ENCODE assay signal across 16 mouse cellular contexts in genomic region chr9:48516615-48517371, GRCm38 (mm10). TPM values are rescaled to one million over a fixed set of nuclear protein-coding genes. Genes with fewer than 3 reads are reported as not detected.
DNase-seq lines count a peak whose midpoint lies in the region; ATAC-seq and TF ChIP-seq lines count a peak whose summit lies in the region.
"Had no signal": no experiment of that assay in that cellular context is flagged by ENCODE, and none has a peak within 500 bp of the region (broad histone marks: within the 10 kb centered on the region; RNA-seq: fewer than 3 reads in every experiment).

No protein-coding gene starts in this region.

- H3K4me2 ChIP-seq in hindbrain, embryonic 12.5 days (replicated peaks): 0 out of 2 replicates have a peak overlapping the region, but pooled peaks have one; percentile 25
- no peak overlapping the region for H3K4me2 ChIP-seq in hindbrain, embryonic 11.5 days (replicated peaks; ENCODE audit: low read depth, low read length)
- peak overlapping the region; percentile 36; the same call in 1 of the 2 replicates for H3K4me2 ChIP-seq in embryonic facial prominence, embryonic 14.5 days (ENCODE audit: low read depth, low read length)
- peak overlapping the region; percentile 50 for H3K4me2 ChIP-seq in forebrain, postnatal 0 days (ENCODE audit: low read depth)
- H3K4me2 ChIP-seq in midbrain, postnatal 0 days (ENCODE audit: low read depth, low read length, poor library complexity, severe bottlenecking): peak overlapping the region; percentile 34; the same call in 1 of the 2 replicates
- H3K4me2 ChIP-seq: liver, embryonic 15.5 days had no signal

- H3K4me1 ChIP-seq in hindbrain, embryonic 12.5 days: no peaks in the 10 kb centered on the region
- no peaks in the 10 kb centered on the region for H3K4me1 ChIP-seq in hindbrain, embryonic 11.5 days (replicated peaks; ENCODE audit: control insufficient read depth, insufficient read depth, low read length)
- peaks cover 19% of the 10 kb centered on the region; the same call in 1 of the 2 replicates for H3K4me1 ChIP-seq in embryonic facial prominence, embryonic 14.5 days (ENCODE audit: control insufficient read depth, insufficient read depth, low read length)
- peaks cover 3% of the 10 kb centered on the region; the same call in 1 of the 2 replicates for H3K4me1 ChIP-seq in forebrain, postnatal 0 days (ENCODE audit: insufficient read depth)
- H3K4me1 ChIP-seq in midbrain, postnatal 0 days (ENCODE audit: insufficient read depth, low read length): no peaks in the 10 kb centered on the region
- H3K4me1 ChIP-seq: liver, embryonic 15.5 days had no signal

- no peak overlapping the region for H3K9ac ChIP-seq in hindbrain, embryonic 12.5 days
- no peak overlapping the region for H3K9ac ChIP-seq in hindbrain, embryonic 11.5 days (ENCODE audit: low read depth, low read length)
- 0 out of 2 replicates have a peak overlapping the region, but pooled peaks have one; percentile 19 for H3K9ac ChIP-seq in embryonic facial prominence, embryonic 14.5 days (ENCODE audit: low read depth, low read length)
- H3K9ac ChIP-seq in forebrain, postnatal 0 days: peak overlapping the region; percentile 47
- H3K9ac ChIP-seq in midbrain, postnatal 0 days (replicated peaks; ENCODE audit: low read length, poor library complexity, severe bottlenecking): peak overlapping the region; percentile 46; the same call in 1 of the 2 replicates
- H3K9ac ChIP-seq: liver, embryonic 15.5 days had no signal

- H3K36me3 ChIP-seq in hindbrain, embryonic 12.5 days: no peaks in the 10 kb centered on the region
- H3K36me3 ChIP-seq in hindbrain, embryonic 11.5 days (ENCODE audit: control insufficient read depth, insufficient read depth, low read length): no peaks in the 10 kb centered on the region
- H3K36me3 ChIP-seq in embryonic facial prominence, embryonic 14.5 days (ENCODE audit: control insufficient read depth, insufficient read depth, low read length): no peaks in the 10 kb centered on the region
- no peaks in the 10 kb centered on the region for H3K36me3 ChIP-seq in forebrain, postnatal 0 days (ENCODE audit: insufficient read depth)
- H3K36me3 ChIP-seq in midbrain, postnatal 0 days (ENCODE audit: insufficient read depth, low read length): no peaks in the 10 kb centered on the region
- H3K36me3 ChIP-seq: liver, embryonic 15.5 days had no signal

- no peak overlapping the region for H3K4me3 ChIP-seq in hindbrain, embryonic 12.5 days
- no peak overlapping the region for H3K4me3 ChIP-seq in hindbrain, embryonic 11.5 days (ENCODE audit: low read depth, low read length)
- H3K4me3 ChIP-seq in embryonic facial prominence, embryonic 14.5 days (ENCODE audit: low read depth, low read length): no peak overlapping the region
- peak overlapping the region; percentile 28 for H3K4me3 ChIP-seq in forebrain, postnatal 0 days (ENCODE audit: low read depth, low read length)
- H3K4me3 ChIP-seq in midbrain, postnatal 0 days (ENCODE audit: low read depth, low read length): no peak overlapping the region
- H3K4me3 ChIP-seq: erythroblast, embryonic 14.5 days; liver, embryonic 15.5 days; megakaryocyte, embryonic 14.5 days had no signal

- H3K9me3 ChIP-seq in hindbrain, embryonic 12.5 days (replicated peaks): no peaks in the 10 kb centered on the region
- no peaks in the 10 kb centered on the region for H3K9me3 ChIP-seq in hindbrain, embryonic 11.5 days (ENCODE audit: control insufficient read depth, low read length)
- no peaks in the 10 kb centered on the region for H3K9me3 ChIP-seq in embryonic facial prominence, embryonic 14.5 days (ENCODE audit: control insufficient read depth, low read length)
- no peaks in the 10 kb centered on the region for H3K9me3 ChIP-seq in forebrain, postnatal 0 days (ENCODE audit: low read length)
- H3K9me3 ChIP-seq in midbrain, postnatal 0 days (ENCODE audit: low read length): no peaks in the 10 kb centered on the region
- H3K9me3 ChIP-seq: liver, embryonic 15.5 days; megakaryocyte, embryonic 14.5 days had no signal

- H3K27me3 ChIP-seq in hindbrain, embryonic 12.5 days: no peaks in the 10 kb centered on the region
- no peaks in the 10 kb centered on the region for H3K27me3 ChIP-seq in hindbrain, embryonic 11.5 days (ENCODE audit: control insufficient read depth, insufficient read depth, low read length)
- H3K27me3 ChIP-seq in embryonic facial prominence, embryonic 14.5 days (replicated peaks; ENCODE audit: control insufficient read depth, insufficient read depth, low read length): no peaks in the 10 kb centered on the region
- H3K27me3 ChIP-seq in forebrain, postnatal 0 days (ENCODE audit: insufficient read depth, low read length): no peaks in the 10 kb centered on the region
- no peaks in the 10 kb centered on the region for H3K27me3 ChIP-seq in midbrain, postnatal 0 days (ENCODE audit: insufficient read depth, low read length)
- H3K27me3 ChIP-seq: liver, embryonic 15.5 days; megakaryocyte, embryonic 14.5 days had no signal

- ATAC-seq in hindbrain, embryonic 12.5 days (ENCODE audit: low FRiP score): no peak
- ATAC-seq in hindbrain, embryonic 11.5 days (ENCODE audit: low FRiP score): no peak
- no peak for ATAC-seq in embryonic facial prominence, embryonic 14.5 days (ENCODE audit: low read depth)
- ATAC-seq in forebrain, postnatal 0 days: peak; percentile 47; the same call in 1 of the 2 replicates
- no peak for ATAC-seq in midbrain, postnatal 0 days (ENCODE audit: low FRiP score)

- DNase-seq in hindbrain, embryonic 11.5 days (ENCODE audit: low spot score): no peak
- DNase-seq in embryonic facial prominence, embryonic 14.5 days (ENCODE audit: low spot score): no peak
- peak; percentile 64 for DNase-seq in forebrain, postnatal 0 days
- peak; percentile 42 for DNase-seq in midbrain, postnatal 0 days (ENCODE audit: low spot score)
- DNase-seq in B cell, adult 2 months: no peak
- no peak for DNase-seq in adrenal gland, adult 18-20 months (ENCODE audit: low spot score in 2 of 2)
- no peak for DNase-seq in liver
- DNase-seq: cerebellum, adult 8-10 months; gastrocnemius, postnatal 14 days; heart, postnatal 14 days; kidney, adult 9 months; thymus, postnatal 4 days had no signal

- TF ChIP-seq CTCF in forebrain, postnatal 0 days (IDR thresholded peaks at IDR 0.05; ENCODE audit: low read depth): 0 out of 2 replicates have a peak, but pooled peaks have one; percentile 16
- no peak for TF ChIP-seq CTCF in midbrain, postnatal 0 days (IDR thresholded peaks at IDR 0.05)

- H3K27ac ChIP-seq in hindbrain, embryonic 12.5 days: peak overlapping the region; percentile 66
- no peak overlapping the region for H3K27ac ChIP-seq in hindbrain, embryonic 11.5 days (ENCODE audit: low read depth, low read length)
- no peak overlapping the region for H3K27ac ChIP-seq in embryonic facial prominence, embryonic 14.5 days (replicated peaks; ENCODE audit: low read depth, low read length)
- H3K27ac ChIP-seq in forebrain, postnatal 0 days (ENCODE audit: low read depth, low read length): peak overlapping the region; percentile 54; the same call in 1 of the 2 replicates
- 0 out of 2 replicates have a peak overlapping the region, but pooled peaks have one; percentile 18 for H3K27ac ChIP-seq in midbrain, postnatal 0 days (ENCODE audit: low read depth, low read length)
- H3K27ac ChIP-seq: liver, embryonic 15.5 days had no signal

- 84% methylated on average over 11 of the region's 11 CpGs for WGBS in hindbrain, embryonic 12.5 days
- 90% methylated on average over 11 of the region's 11 CpGs for WGBS in hindbrain, embryonic 11.5 days
- 63% methylated on average over 11 of the region's 11 CpGs for WGBS in embryonic facial prominence, embryonic 14.5 days
- 18% methylated on average over 11 of the region's 11 CpGs for WGBS in forebrain, postnatal 0 days
- WGBS in midbrain, postnatal 0 days: 58% methylated on average over 11 of the region's 11 CpGs

RNA-seq across cellular contexts. Expression of gene Gm5617, which starts 21.6 kb away (rescaled TPM):
- polyA plus RNA-seq in hindbrain, embryonic 12.5 days (2016; fragmentation: Nextera tagmentation; extraction: Ambion mirVana): 37.6 and 39.5 TPM in 2 replicates
- 34.5 and 35.2 TPM in 2 replicates for polyA plus RNA-seq in hindbrain, embryonic 11.5 days (2014; fragmentation: Nextera tagmentation; extraction: Ambion mirVana)
- polyA plus RNA-seq in embryonic facial prominence, embryonic 14.5 days (2014; fragmentation: Nextera tagmentation; extraction: Ambion mirVana): 31.5 and 37.9 TPM in 2 replicates
- total RNA-seq in forebrain, postnatal 0 days (2014; rRNA removed): 24.4 and 24.6 TPM in 2 replicates
- 23.3 and 30.7 TPM in 2 replicates for polyA plus RNA-seq in forebrain, postnatal 0 days (2015; fragmentation: Nextera tagmentation; extraction: Ambion mirVana)
- total RNA-seq in midbrain, postnatal 0 days (2014; rRNA removed): 13.4 and 19.0 TPM in 2 replicates
- polyA plus RNA-seq in midbrain, postnatal 0 days (2015; fragmentation: Nextera tagmentation; extraction: Ambion mirVana): 22.6 and 27.7 TPM in 2 replicates
- total RNA-seq in adrenal gland, adult 18-20 months (2021): 10 to 100 TPM; 43.0 to 45.3 TPM

RNA-seq across cellular contexts. Expression of gene Rbm7, which starts 21.7 kb away (rescaled TPM):
- polyA plus RNA-seq in hindbrain, embryonic 12.5 days (2016; fragmentation: Nextera tagmentation; extraction: Ambion mirVana): 100 and 101 TPM in 2 replicates
- 116 and 122 TPM in 2 replicates for polyA plus RNA-seq in hindbrain, embryonic 11.5 days (2014; fragmentation: Nextera tagmentation; extraction: Ambion mirVana)
- polyA plus RNA-seq in embryonic facial prominence, embryonic 14.5 days (2014; fragmentation: Nextera tagmentation; extraction: Ambion mirVana): 107 and 109 TPM in 2 replicates
- total RNA-seq in forebrain, postnatal 0 days (2014; rRNA removed): 70.9 and 74.4 TPM in 2 replicates
- 86.8 and 92.7 TPM in 2 replicates for polyA plus RNA-seq in forebrain, postnatal 0 days (2015; fragmentation: Nextera tagmentation; extraction: Ambion mirVana)
- total RNA-seq in midbrain, postnatal 0 days (2014; rRNA removed): 36.9 and 55.5 TPM in 2 replicates
- polyA plus RNA-seq in midbrain, postnatal 0 days (2015; fragmentation: Nextera tagmentation; extraction: Ambion mirVana): 70.8 and 71.2 TPM in 2 replicates
- 10 to 100 TPM; 71.5 to 78.9 TPM for total RNA-seq in adrenal gland, adult 18-20 months (2021)

RNA-seq across cellular contexts. Expression of gene Rexo2, which starts 36.4 kb away (rescaled TPM):
- polyA plus RNA-seq in hindbrain, embryonic 12.5 days (2016; fragmentation: Nextera tagmentation; extraction: Ambion mirVana): 81.3 and 85.6 TPM in 2 replicates
- polyA plus RNA-seq in hindbrain, embryonic 11.5 days (2014; fragmentation: Nextera tagmentation; extraction: Ambion mirVana): 80.3 and 88.0 TPM in 2 replicates
- 110 and 114 TPM in 2 replicates for polyA plus RNA-seq in embryonic facial prominence, embryonic 14.5 days (2014; fragmentation: Nextera tagmentation; extraction: Ambion mirVana)
- total RNA-seq in forebrain, postnatal 0 days (2014; rRNA removed): 61.2 and 83.9 TPM in 2 replicates
- 108 and 109 TPM in 2 replicates for polyA plus RNA-seq in forebrain, postnatal 0 days (2015; fragmentation: Nextera tagmentation; extraction: Ambion mirVana)
- 53.8 and 64.0 TPM in 2 replicates for total RNA-seq in midbrain, postnatal 0 days (2014; rRNA removed)
- 92.2 and 96.4 TPM in 2 replicates for polyA plus RNA-seq in midbrain, postnatal 0 days (2015; fragmentation: Nextera tagmentation; extraction: Ambion mirVana)
- total RNA-seq in adrenal gland, adult 18-20 months (2021): 100 to 1,000 TPM; 131 to 157 TPM

Comparison
In these comparisons a context has a peak if more than half of its experiments do, and no peak if none do; other contexts are left out.
1. H3K27ac ChIP-seq: peak in hindbrain, embryonic 12.5 days (single experiment), forebrain, postnatal 0 days (single experiment) and midbrain, postnatal 0 days (single experiment); none in hindbrain, embryonic 11.5 days (single experiment) and embryonic facial prominence, embryonic 14.5 days (single experiment).
2. H3K9ac ChIP-seq: peak in embryonic facial prominence, embryonic 14.5 days (single experiment), forebrain, postnatal 0 days (single experiment) and midbrain, postnatal 0 days (single experiment); none in hindbrain, embryonic 12.5 days (single experiment) and hindbrain, embryonic 11.5 days (single experiment).
3. DNase-seq: peak in forebrain, postnatal 0 days (single experiment) and midbrain, postnatal 0 days (single experiment); none in hindbrain, embryonic 11.5 days (single experiment), embryonic facial prominence, embryonic 14.5 days (single experiment), B cell, adult 2 months (0 of 2), adrenal gland, adult 18-20 months (0 of 2) and liver (single experiment).